Mouse (Mus musculus) CH12.LX (cell line): ENCODE measurements around the gene Slc35f6. TPM values are rescaled to one million over a fixed set of nuclear protein-coding genes. Genes with fewer than 3 reads are reported as not detected.

ENCODE experiments used
- DNase-seq: peaks from one replicate; pipeline ENCODE4 v3.0.0-alpha.2; 2013; ENCODE audit errors: extremely low read depth
- H3K27ac ChIP-seq: 2 replicates; pipeline ENCODE4 v1.5.1; 2012; ENCODE audit warnings: low read depth, mild to moderate bottlenecking, control low read depth, moderate library complexity; ENCODE audit not compliant: insufficient read depth
- H3K27me3 ChIP-seq: replicated peaks from 2 replicates; pipeline ENCODE3; 2012; ENCODE audit warnings: inconsistent platforms
- H3K36me3 ChIP-seq, 2 experiments: replicated peaks in 1 of 2; 2 replicates each; pipeline versions ENCODE3 to v1.6.1; 2012; ENCODE audit warnings: inconsistent platforms in 1 of 2, low read length in 1 of 2, mild to moderate bottlenecking in 1 of 2, mixed read lengths in 1 of 2, moderate library complexity in 1 of 2; ENCODE audit not compliant: control insufficient read depth in 1 of 2, insufficient read depth in 1 of 2
- H3K4me1 ChIP-seq, 2 experiments: 2 replicates each; pipeline ENCODE4 v1.6.1; 2012; ENCODE audit warnings: inconsistent platforms in 1 of 2, moderate library complexity in 1 of 2; ENCODE audit not compliant: insufficient read depth in 2 of 2, control insufficient read depth in 1 of 2
- H3K4me2 ChIP-seq: 2 replicates; pipeline ENCODE4 v1.6.1; 2012; ENCODE audit warnings: low read depth, mild to moderate bottlenecking, control low read depth; ENCODE audit not compliant: poor library complexity, insufficient read depth, severe bottlenecking
- H3K4me3 ChIP-seq, 3 experiments: fragments of 150-350 bp in 1 of 3; sonication (generic) in 1 of 3; replicated peaks in 1 of 3; 2 replicates each; pipeline versions ENCODE3 to v1.5.1; 2011 to 2012; ENCODE audit warnings: low read depth in 2 of 3, low read length in 2 of 3, mild to moderate bottlenecking in 2 of 3, moderate library complexity in 2 of 3, control low read depth in 1 of 3, improper control_type of control experiment in 1 of 3, inconsistent platforms in 1 of 3, mixed read lengths in 1 of 3; ENCODE audit not compliant: poor library complexity in 1 of 3
- H3K79me2 ChIP-seq: replicated peaks from 2 replicates; pipeline ENCODE4 v1.6.1; 2012; ENCODE audit warnings: mild to moderate bottlenecking, moderate library complexity; ENCODE audit not compliant: control insufficient read depth, poor library complexity, insufficient read depth, severe bottlenecking; ENCODE audit errors: extremely low read depth
- H3K9ac ChIP-seq: 2 replicates; pipeline ENCODE4 v1.6.1; 2012; ENCODE audit warnings: low read depth, mild to moderate bottlenecking, control low read depth, moderate library complexity; ENCODE audit not compliant: insufficient read depth
- H3K9me3 ChIP-seq: replicated peaks from 2 replicates; pipeline ENCODE3; 2012; ENCODE audit warnings: low read length, inconsistent platforms, mixed read lengths
- CHD1 ChIP-seq: IDR thresholded peaks from 2 replicates; pipeline ENCODE4 v1.6.1; 2012; ENCODE audit warnings: low read depth, low read length, improper control_type of control experiment, inconsistent platforms
- CTCF ChIP-seq, 2 experiments: IDR thresholded peaks in 1 of 2; conservative IDR thresholded peaks in 1 of 2; 2 replicates each; pipeline ENCODE4 v1.5.1; 2011 to 2012; ENCODE audit warnings: low read depth in 2 of 2, low read length in 2 of 2, improper control_type of control experiment in 1 of 2, inconsistent platforms in 1 of 2, mild to moderate bottlenecking in 1 of 2, moderate library complexity in 1 of 2
- E2F4 ChIP-seq: IDR thresholded peaks from 2 replicates; pipeline ENCODE4 v1.6.1; 2011; ENCODE audit warnings: low read depth, low read length, improper control_type of control experiment; ENCODE audit not compliant: insufficient replicate concordance
- GABPA ChIP-seq: IDR thresholded peaks from 2 replicates; pipeline ENCODE4 v1.6.1; 2012; ENCODE audit warnings: low read depth, low read length, improper control_type of control experiment, inconsistent platforms; ENCODE audit not compliant: insufficient replicate concordance
- JUN ChIP-seq: IDR thresholded peaks from 2 replicates; pipeline ENCODE4 v1.6.1; 2011; ENCODE audit warnings: low read depth, mild to moderate bottlenecking, low read length, improper control_type of control experiment, moderate library complexity; ENCODE audit not compliant: insufficient read depth
- JUND ChIP-seq: conservative IDR thresholded peaks from 2 replicates; pipeline ENCODE4 v1.6.1; 2011; ENCODE audit warnings: low read depth, low read length, improper control_type of control experiment
- KAT2A ChIP-seq: IDR thresholded peaks from 2 replicates; pipeline ENCODE4 v1.6.1; 2012; ENCODE audit warnings: low read length, improper control_type of control experiment, inconsistent platforms; ENCODE audit not compliant: insufficient replicate concordance
- MAZ ChIP-seq: IDR thresholded peaks from 2 replicates; pipeline ENCODE4 v1.6.1; 2012; ENCODE audit warnings: low read depth, mild to moderate bottlenecking, inconsistent platforms, low read length, improper control_type of control experiment, moderate library complexity
- MEF2A ChIP-seq: IDR thresholded peaks from 2 replicates; pipeline ENCODE4 v1.6.1; 2014; ENCODE audit warnings: low read depth, mild to moderate bottlenecking, inconsistent platforms, low read length, improper control_type of control experiment, borderline replicate concordance
- MXI1 ChIP-seq: IDR thresholded peaks from 2 replicates; pipeline ENCODE4 v1.6.1; 2011; ENCODE audit warnings: mild to moderate bottlenecking, low read depth, low read length, improper control_type of control experiment
- MYC ChIP-seq: IDR thresholded peaks from 2 replicates; pipeline ENCODE4 v1.6.1; 2011; ENCODE audit warnings: low read depth, mild to moderate bottlenecking, improper control_type of control experiment, low read length
- PAX5 ChIP-seq: IDR thresholded peaks from 2 replicates; pipeline ENCODE4 v1.6.1; 2012; ENCODE audit warnings: low read length, inconsistent platforms, mixed read lengths
- SIN3A ChIP-seq: IDR thresholded peaks from 2 replicates; pipeline ENCODE4 v1.6.1; 2012; ENCODE audit warnings: low read length, improper control_type of control experiment, inconsistent platforms
- TCF12 ChIP-seq: IDR thresholded peaks from 2 replicates; pipeline ENCODE4 v1.6.1; 2014; ENCODE audit warnings: low read depth, mild to moderate bottlenecking, inconsistent platforms, low read length, improper control_type of control experiment
- UBTF ChIP-seq: IDR thresholded peaks from 2 replicates; pipeline ENCODE4 v1.6.1; 2012; ENCODE audit warnings: low read depth, mild to moderate bottlenecking, inconsistent platforms, low read length, improper control_type of control experiment, moderate library complexity
- USF2 ChIP-seq: conservative IDR thresholded peaks from 2 replicates; pipeline ENCODE4 v1.6.1; 2011; ENCODE audit warnings: low read depth, low read length, improper control_type of control experiment
- ZC3H11A ChIP-seq: IDR thresholded peaks from 2 replicates; pipeline ENCODE4 v1.6.1; 2012; ENCODE audit warnings: low read depth, mild to moderate bottlenecking, inconsistent platforms, low read length, improper control_type of control experiment
- ZNF384 ChIP-seq: IDR thresholded peaks from 2 replicates; pipeline ENCODE4 v1.6.1; 2012; ENCODE audit warnings: low read depth, low read length, improper control_type of control experiment, inconsistent platforms
- dilution Hi-C: fragments of 300-500 bp; cut with MboI; formaldehyde crosslinking; loops from 2 replicates; pipeline ENCODE4 v1.14.3; 2020; ENCODE audit warnings: low sequenced_read_pairs; ENCODE audit not compliant: extremely low pct_unique_long_range_greater_than_20kb, extremely low pct_ligation_motif_present
- in situ Hi-C: fragments of 300-500 bp; cut with MboI; formaldehyde crosslinking; loops from 3 replicates; pipeline ENCODE4 v1.14.3; 2019; ENCODE audit warnings: low sequenced_read_pairs, low pct_ligation_motif_present, low pct_unique_long_range_greater_than_20kb, mixed read lengths
- polyA plus RNA-seq: library from polyadenylated mRNA; unstranded; fragments of >175 nt; gene quantifications from 2 replicates; pipeline ENCODE4 v1.2.1, GENCODE M21; 2012; ENCODE audit warnings: low read depth; ENCODE audit not compliant: insufficient read length
- total RNA-seq, 2 experiments: library from RNA; depleted of rRNA; stranded (reverse); fragments of 300-350 nt in 1 of 2; fragments of >200 nt in 1 of 2; gene quantifications; 2 replicates each; pipeline ENCODE4 v1.2.3; 2012 to 2014

The Slc35f6 gene
- total and polyA plus RNA-seq, 3 experiments, result 8.9 to 9.5 (median 9.0) TPM

GRCm38 (mm10) chr5:30659042-30659441 is 11.3 kb downstream of the Slc35f6 start:
- dilution Hi-C loops, result no loop called here
- in situ Hi-C loops, result no loop called here
- TF ChIP-seq E2F4, result no peak
- TF ChIP-seq UBTF, result no peak
- TF ChIP-seq ZNF384, result no peak
- TF ChIP-seq MAZ, result no peak
- no peak for TF ChIP-seq SIN3A
- TF ChIP-seq MXI1, result no peak
- no peak for TF ChIP-seq KAT2A
- TF ChIP-seq TCF12, result no peak
- TF ChIP-seq JUND, result no peak
- no peak for TF ChIP-seq CHD1
- TF ChIP-seq USF2, result no peak
- no peak for TF ChIP-seq PAX5
- TF ChIP-seq GABPA, result no peak
- no peak for TF ChIP-seq MYC
- TF ChIP-seq JUN, result no peak
- TF ChIP-seq ZC3H11A, result no peak
- TF ChIP-seq MEF2A, result no peak
- TF ChIP-seq, all 38 proteins: peak for 0

GRCm38 (mm10) chr5:30660278-30660677 is 12.5 kb downstream of the Slc35f6 start:
- H3K9me3 ChIP-seq, result peaks cover 18% of the 10 kb centered on the region
- H3K4me2 ChIP-seq, result no peak overlapping the region
- H3K9ac ChIP-seq, result no peak overlapping the region
- dilution Hi-C loops (no loop called here), in situ Hi-C loops (no loop called here)
- H3K79me2 ChIP-seq, result no peaks in the 10 kb centered on the region
- TF ChIP-seq ZC3H11A, result no peak
- no peak for TF ChIP-seq CTCF (conservative IDR thresholded peaks at IDR 0.05 in 1 of 2, IDR thresholded peaks at IDR 0.05 in 1 of 2; ENCODE audit: low read depth in 2 of 2, low read length in 2 of 2)
- no peak for TF ChIP-seq SIN3A
- H3K27ac ChIP-seq, result no peak overlapping the region
- peaks cover 24 to 38% of the 10 kb centered on the region in 2 experiments for H3K36me3 ChIP-seq
- no peaks in the 10 kb centered on the region for H3K27me3 ChIP-seq
- DNase-seq, result no peak
- no peak overlapping the region for H3K4me3 ChIP-seq
- peaks cover 0 to 8% of the 10 kb centered on the region in 2 experiments; a peak in 1 of 4 replicates for H3K4me1 ChIP-seq

More at GRCm38 (mm10) chr5:30659042-30659441, 11.3 kb downstream of the Slc35f6 start:
- H3K36me3 ChIP-seq, result peaks cover 25 to 47% of the 10 kb centered on the region in 2 experiments
- no peaks in the 10 kb centered on the region for H3K79me2 ChIP-seq
- DNase-seq, result no peak
- H3K9ac ChIP-seq, result no peak overlapping the region
- peaks cover 18% of the 10 kb centered on the region for H3K9me3 ChIP-seq
- H3K4me3 ChIP-seq, result no peak overlapping the region
- H3K27ac ChIP-seq, result no peak overlapping the region
- H3K4me1 ChIP-seq, result peaks cover 0 to 16% of the 10 kb centered on the region in 2 experiments; a peak in 2 of 4 replicates
- H3K4me2 ChIP-seq, result no peak overlapping the region
- no peaks in the 10 kb centered on the region for H3K27me3 ChIP-seq
